Mouse (Mus musculus) spleen, adult 2 months (tissue): ENCODE results near the gene Dnase2b.

ENCODE experiments used
- CTCF ChIP-seq: fragments of 200-500 bp; IDR thresholded peaks from 2 replicates; pipeline ENCODE4 v1.5.1; 2011; ENCODE audit warnings: mild to moderate bottlenecking, inconsistent platforms; ENCODE audit not compliant: insufficient read depth, insufficient read length, insufficient replicate concordance; ENCODE audit errors: extremely low read depth
- POLR2A ChIP-seq: fragments of 200-500 bp; IDR thresholded peaks from 2 replicates; pipeline ENCODE4 v1.6.1; 2011; ENCODE audit warnings: low read depth, low read length, inconsistent platforms

DNA sequence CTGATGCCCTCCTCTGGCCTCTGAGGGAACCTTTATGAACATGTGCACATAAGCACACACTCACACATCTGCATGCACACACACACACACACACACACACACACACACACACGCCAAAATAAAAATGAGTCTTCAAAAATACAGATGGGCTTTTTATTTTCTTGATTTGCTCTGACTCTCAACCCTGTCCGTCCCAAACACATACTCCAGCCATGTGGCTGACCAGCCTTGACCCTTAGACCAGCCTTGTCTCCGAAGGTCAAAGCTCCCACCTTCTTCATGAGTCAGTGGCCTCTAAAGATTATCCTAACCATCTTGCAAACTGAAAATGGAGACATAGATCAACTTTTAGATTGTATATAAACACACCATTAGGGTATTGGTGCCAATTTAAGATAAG, 45.8 kb downstream of the Dnase2b start:
- TF ChIP-seq CTCF (no peak), POLR2A (no peak)
